Mouse (Mus musculus): Measurements from ENCODE around the gene Gm49510. TPM values are rescaled to one million over a fixed set of nuclear protein-coding genes. Genes with fewer than 3 reads are reported as not detected.

Gm49510 gene
- polyA plus RNA-seq (2015; fragmentation: Nextera tagmentation; extraction: Ambion mirVana): 0.23 and 0.42 TPM in 2 replicates

- Histone ChIP-seq H3K4me1 (replicated peaks) (peaks cover 61% of the 10 kb centered on the region), H3K36me3 (peaks cover 12% of the 10 kb centered on the region), H3K27me3 (replicated peaks) (no peaks in the 10 kb centered on the region), H3K4me2 (replicated peaks) (peak within 1 kb of the TSS; percentile 91), H3K4me3 (replicated peaks) (peak within 1 kb of the TSS; percentile 66), H3K9ac (peak within 1 kb of the TSS; percentile 82), H3K9me3 (no peaks in the 10 kb centered on the region), H3K27ac (peak within 1 kb of the TSS; percentile 78)
- WGBS: 2% methylated on average over 20 of the region's 20 CpGs
- no peak for ATAC-seq
These were observed at the start of gene Gm49510 for GRCm38 (mm10) chr15:78899409-78899739. Gm49510 (plus strand) TSS chr15:78899667.

- H3K9ac ChIP-seq: peak overlapping the region; percentile 10; the same call in 1 of the 2 replicates
- 50% methylated on average over 15 of the region's 15 CpGs for WGBS
These were observed 49.2 kb upstream of the Gm49510 start for GRCm38 (mm10) chr15:78850059-78850824.

GRCm38 (mm10) chr15:78850944-78851343, 48.5 kb upstream of the Gm49510 start:
- Histone ChIP-seq H3K9ac (no peak overlapping the region; the same call in 1 of the 2 replicates), H3K4me2 (replicated peaks) (peak overlapping the region; percentile 38; the same call in 1 of the 2 replicates), H3K27me3 (replicated peaks) (no peaks in the 10 kb centered on the region), H3K9me3 (no peaks in the 10 kb centered on the region), H3K27ac (peak overlapping the region; percentile 84), H3K4me1 (replicated peaks) (peaks cover 53% of the 10 kb centered on the region), H3K4me3 (replicated peaks) (no peak overlapping the region), H3K36me3 (peaks cover 17% of the 10 kb centered on the region)
- 54% methylated on average over 6 of the region's 6 CpGs for WGBS
- no peak for ATAC-seq

More at GRCm38 (mm10) chr15:78850059-78850824, 49.2 kb upstream of the Gm49510 start:
- Histone ChIP-seq H3K27me3 (replicated peaks) (no peaks in the 10 kb centered on the region), H3K9me3 (no peaks in the 10 kb centered on the region), H3K36me3 (peaks cover 18% of the 10 kb centered on the region), H3K4me1 (replicated peaks) (peaks cover 58% of the 10 kb centered on the region), H3K27ac (peak overlapping the region; percentile 84), H3K4me2 (replicated peaks) (peak overlapping the region; percentile 24; the same call in 1 of the 2 replicates), H3K4me3 (replicated peaks) (no peak overlapping the region)
- peak; percentile 81 for ATAC-seq

GRCm38 (mm10) chr15:78851505-78852153, 47.8 kb upstream of the Gm49510 start:
- Histone ChIP-seq H3K9me3 (no peaks in the 10 kb centered on the region), H3K27ac (peak overlapping the region; percentile 84), H3K4me2 (replicated peaks) (peak overlapping the region; percentile 51), H3K9ac (no peak overlapping the region), H3K27me3 (replicated peaks) (no peaks in the 10 kb centered on the region), H3K4me3 (replicated peaks) (no peak overlapping the region), H3K36me3 (peaks cover 14% of the 10 kb centered on the region), H3K4me1 (replicated peaks) (peaks cover 46% of the 10 kb centered on the region)
- WGBS: 12% methylated on average over 13 of the region's 13 CpGs
- ATAC-seq: peak; percentile 66

- Histone ChIP-seq H3K9me3 (no peaks in the 10 kb centered on the region), H3K4me2 (replicated peaks) (peak within 1 kb of the TSS; percentile 51), H3K9ac (peak within 1 kb of the TSS; percentile 45; the same call in 1 of the 2 replicates), H3K4me1 (replicated peaks) (peaks cover 41% of the 10 kb centered on the region), H3K27ac (peak within 1 kb of the TSS; percentile 70), H3K27me3 (replicated peaks) (no peaks in the 10 kb centered on the region), H3K36me3 (no peaks in the 10 kb centered on the region), H3K4me3 (replicated peaks) (peak within 1 kb of the TSS; percentile 38)
- peak; percentile 44 for ATAC-seq
- WGBS: 46% methylated on average over 8 of the region's 8 CpGs
These were observed 44.0 kb upstream of the Gm49510 start, which contains the start of gene Lgals2 for GRCm38 (mm10) chr15:78855303-78855965. Lgals2 (minus strand) TSS chr15:78855529.

- H3K9me3 ChIP-seq: no peaks in the 10 kb centered on the region
- no peak overlapping the region for H3K27ac ChIP-seq
- ATAC-seq: no peak
- H3K27me3 ChIP-seq (replicated peaks): no peaks in the 10 kb centered on the region
- no peak overlapping the region for H3K4me3 ChIP-seq (replicated peaks)
- 71% methylated on average over 7 of the region's 7 CpGs for WGBS
- peaks cover 28% of the 10 kb centered on the region for H3K4me1 ChIP-seq (replicated peaks)
- H3K36me3 ChIP-seq: no peaks in the 10 kb centered on the region
- H3K9ac ChIP-seq: no peak overlapping the region
- no peak overlapping the region for H3K4me2 ChIP-seq (replicated peaks)
These were observed 42.5 kb upstream of the Gm49510 start for GRCm38 (mm10) chr15:78857009-78857408.

GRCm38 (mm10) chr15:78859311-78859710, 40.2 kb upstream of the Gm49510 start:
- Histone ChIP-seq H3K4me3 (replicated peaks) (no peak overlapping the region), H3K4me1 (replicated peaks) (peaks cover 33% of the 10 kb centered on the region), H3K4me2 (replicated peaks) (no peak overlapping the region; the same call in 1 of the 2 replicates), H3K27ac (peak overlapping the region; percentile 75), H3K36me3 (no peaks in the 10 kb centered on the region), H3K27me3 (replicated peaks) (no peaks in the 10 kb centered on the region), H3K9ac (no peak overlapping the region), H3K9me3 (no peaks in the 10 kb centered on the region)
- ATAC-seq: peak; percentile 16; the same call in 1 of the 2 replicates
- 58% methylated on average over 4 of the region's 4 CpGs for WGBS

- peak; percentile 50 for ATAC-seq
- whole genome bisulfite sequencing: 46% methylated on average over 6 of the region's 6 CpGs
- Histone ChIP-seq H3K36me3 (no peaks in the 10 kb centered on the region), H3K9me3 (no peaks in the 10 kb centered on the region), H3K27ac (peak overlapping the region; percentile 75; the same call in 1 of the 2 replicates), H3K4me1 (replicated peaks) (peaks cover 33% of the 10 kb centered on the region), H3K4me2 (replicated peaks) (no peak overlapping the region; the same call in 1 of the 2 replicates), H3K9ac (no peak overlapping the region), H3K27me3 (replicated peaks) (no peaks in the 10 kb centered on the region), H3K4me3 (replicated peaks) (no peak overlapping the region)
These were observed 39.8 kb upstream of the Gm49510 start for GRCm38 (mm10) chr15:78859714-78860113.

- no peak overlapping the region for H3K4me3 ChIP-seq (replicated peaks)
- peaks cover 31% of the 10 kb centered on the region for H3K4me1 ChIP-seq (replicated peaks)
- H3K27ac ChIP-seq: no peak overlapping the region
- no peak overlapping the region for H3K9ac ChIP-seq
- no peak overlapping the region for H3K4me2 ChIP-seq (replicated peaks)
- no peaks in the 10 kb centered on the region for H3K36me3 ChIP-seq
- H3K9me3 ChIP-seq: no peaks in the 10 kb centered on the region
- WGBS: 79% methylated on average over 5 of the region's 5 CpGs
- no peak for ATAC-seq
- no peaks in the 10 kb centered on the region for H3K27me3 ChIP-seq (replicated peaks)
These were observed 37.2 kb upstream of the Gm49510 start for GRCm38 (mm10) chr15:78862280-78862679.

- H3K36me3 ChIP-seq: no peaks in the 10 kb centered on the region
- 68% methylated on average over 2 of the region's 2 CpGs for WGBS
- no peak for ATAC-seq
- no peaks in the 10 kb centered on the region for H3K27me3 ChIP-seq (replicated peaks)
- no peak overlapping the region for H3K4me3 ChIP-seq (replicated peaks)
- H3K27ac ChIP-seq: 0 out of 2 replicates have a peak overlapping the region, but pooled peaks have one; percentile 28
- H3K4me1 ChIP-seq (replicated peaks): peaks cover 27% of the 10 kb centered on the region
- no peak overlapping the region for H3K9ac ChIP-seq
- H3K9me3 ChIP-seq: no peaks in the 10 kb centered on the region
- no peak overlapping the region for H3K4me2 ChIP-seq (replicated peaks)
These were observed 36.3 kb upstream of the Gm49510 start for GRCm38 (mm10) chr15:78863154-78863553.

- H3K4me2 ChIP-seq (replicated peaks): no peak overlapping the region; the same call in 1 of the 2 replicates
- H3K4me1 ChIP-seq (replicated peaks): peaks cover 31% of the 10 kb centered on the region
- H3K27me3 ChIP-seq (replicated peaks): no peaks in the 10 kb centered on the region
- H3K9ac ChIP-seq: no peak overlapping the region
- H3K36me3 ChIP-seq: no peaks in the 10 kb centered on the region
- H3K4me3 ChIP-seq (replicated peaks): no peak overlapping the region
- WGBS: 46% methylated on average over 13 of the region's 13 CpGs
- ATAC-seq: no peak
- no peaks in the 10 kb centered on the region for H3K9me3 ChIP-seq
- H3K27ac ChIP-seq: peak overlapping the region; percentile 28; the same call in 1 of the 2 replicates
These were observed 35.6 kb upstream of the Gm49510 start for GRCm38 (mm10) chr15:78863852-78864253.

- H3K4me1 ChIP-seq (replicated peaks): peaks cover 27% of the 10 kb centered on the region
- no peak overlapping the region for H3K9ac ChIP-seq
- 7% methylated on average over 9 of the region's 9 CpGs for WGBS
- peak overlapping the region; percentile 85 for H3K27ac ChIP-seq
- no peaks in the 10 kb centered on the region for H3K9me3 ChIP-seq
- peak overlapping the region; percentile 9; the same call in 1 of the 2 replicates for H3K4me2 ChIP-seq (replicated peaks)
- no peaks in the 10 kb centered on the region for H3K27me3 ChIP-seq (replicated peaks)
- H3K36me3 ChIP-seq: no peaks in the 10 kb centered on the region
- peak; percentile 76 for ATAC-seq
- no peak overlapping the region for H3K4me3 ChIP-seq (replicated peaks)
These were observed 31.1 kb upstream of the Gm49510 start for GRCm38 (mm10) chr15:78868398-78868797.

Data from intestine, embryonic 15.5 days (tissue).